Mouse (Mus musculus) lung, adult 18-20 months (tissue): ENCODE results near the gene Lhfpl2.
A peak's percentile ranks its signal among the peaks of the same experiment; 100 is the strongest.

Experiments
- DNase-seq, 2 experiments: peaks; one replicate each; pipeline ENCODE4 v3.0.0; 2022; ENCODE audit warnings: mixed read lengths in 2 of 2

The Lhfpl2 gene

DNA sequence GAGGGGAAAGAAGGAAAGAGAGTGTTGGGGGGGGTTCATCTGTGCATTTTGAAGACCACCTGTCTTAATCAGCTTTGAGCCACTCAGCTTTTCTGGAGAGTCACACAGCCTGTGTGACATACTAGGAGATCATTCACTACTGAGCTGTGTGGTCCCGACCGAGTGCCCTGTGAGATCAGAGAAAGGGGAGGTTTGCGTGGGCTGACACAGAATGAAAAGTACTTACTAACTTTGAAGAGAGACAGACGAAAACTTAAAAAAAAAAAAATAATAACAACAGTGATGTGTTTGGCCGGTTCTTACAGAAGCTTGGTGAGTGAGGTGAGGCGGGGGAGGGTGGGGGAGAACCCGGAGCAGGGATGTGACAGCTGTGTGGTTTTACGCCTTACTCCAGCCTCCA lies 86.9 kb downstream of the Lhfpl2 start:
- DNase-seq, result no peak

GRCm38 (mm10) chr13:94147257-94147656 lies 89.7 kb downstream of the Lhfpl2 start:
- peak in 1 of 2 experiments; percentile 20 for DNase-seq

- DNase-seq, result no peak
Measured at GRCm38 (mm10) chr13:94149006-94149405, 91.4 kb downstream of the Lhfpl2 start.

DNA sequence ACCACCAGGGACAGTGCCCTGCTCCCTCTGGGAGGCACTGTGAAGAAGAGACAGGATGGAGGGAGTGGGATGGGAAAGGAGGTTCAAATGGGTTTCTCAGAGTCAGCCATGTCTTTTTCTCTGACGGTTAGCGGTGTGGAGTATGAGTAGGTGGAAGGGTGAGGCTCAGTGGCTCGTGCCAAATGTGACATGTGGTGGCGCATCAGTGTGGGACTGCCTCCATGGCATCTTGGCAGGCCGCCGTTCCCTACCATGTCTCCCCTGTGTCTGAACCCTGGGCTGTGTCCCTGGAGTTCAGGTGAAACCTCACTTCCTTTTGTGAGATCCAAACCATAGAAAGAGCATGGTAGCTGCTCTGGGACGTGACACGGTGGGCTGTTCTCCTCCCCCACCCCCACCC lies 92.2 kb downstream of the Lhfpl2 start:
- DNase-seq, result no peak

DNA sequence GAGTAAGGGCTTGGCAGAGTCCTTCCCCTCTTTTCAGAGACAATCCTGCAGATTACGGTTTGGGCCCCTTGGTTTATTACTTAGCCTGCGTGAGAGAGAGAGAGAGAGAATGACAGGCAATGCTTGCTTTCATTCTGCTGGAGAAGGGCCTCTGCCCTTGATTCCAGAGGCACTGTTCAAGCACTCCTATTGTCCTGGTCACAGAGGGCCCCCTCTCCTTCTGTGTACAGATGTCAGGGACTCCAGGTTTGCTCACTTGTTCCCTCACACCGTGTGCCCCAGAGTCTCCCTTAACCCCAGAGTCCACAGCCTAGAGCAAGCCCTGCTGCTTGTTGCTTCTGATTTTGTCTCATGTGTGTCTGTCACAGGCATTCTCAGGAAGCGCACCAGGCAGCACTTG lies 93.7 kb downstream of the Lhfpl2 start:
- no peak for DNase-seq

DNA sequence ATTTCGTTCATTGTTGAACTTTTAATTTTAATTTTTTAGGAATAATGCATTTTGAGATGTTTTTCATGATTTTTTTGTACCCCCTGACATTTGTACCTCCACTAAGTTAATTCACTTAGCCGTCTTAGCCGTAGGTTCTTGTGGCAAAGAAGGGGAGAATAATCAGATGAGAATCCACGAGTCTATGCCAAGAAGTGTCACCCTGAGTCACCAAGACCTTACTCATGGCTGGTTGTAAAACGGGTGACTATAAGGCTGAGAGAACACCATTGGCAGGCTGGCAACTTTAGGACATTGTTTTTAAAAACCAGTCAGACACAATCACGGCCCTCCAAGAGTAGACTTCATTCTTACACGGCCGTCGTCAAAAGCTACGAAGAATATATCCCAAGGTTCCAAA lies 95.2 kb downstream of the Lhfpl2 start:
- no peak for DNase-seq

DNA sequence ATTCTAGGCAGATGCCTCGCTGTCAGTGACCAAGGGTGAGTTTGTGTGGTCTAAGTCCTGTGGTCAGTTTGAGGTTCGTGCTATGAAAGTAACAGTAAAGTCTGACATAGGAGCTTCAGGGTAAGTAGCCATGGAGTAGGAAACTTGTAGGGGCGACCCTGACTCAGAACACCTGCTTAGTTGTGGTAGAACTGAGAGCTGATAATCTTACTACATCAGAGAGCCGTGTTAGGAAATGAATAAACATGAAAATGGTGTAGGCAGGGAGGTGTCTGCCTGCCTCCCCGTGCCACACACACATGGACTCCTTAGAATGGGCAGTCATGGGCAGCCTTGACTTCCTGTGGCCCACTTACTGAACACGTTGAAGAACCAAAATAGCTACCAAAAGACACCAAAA lies 96.1 kb downstream of the Lhfpl2 start:
- no peak for DNase-seq

- peak in 1 of 2 experiments; percentile 27 for DNase-seq
Measured at GRCm38 (mm10) chr13:94154512-94155296, 97.1 kb downstream of the Lhfpl2 start.

DNA sequence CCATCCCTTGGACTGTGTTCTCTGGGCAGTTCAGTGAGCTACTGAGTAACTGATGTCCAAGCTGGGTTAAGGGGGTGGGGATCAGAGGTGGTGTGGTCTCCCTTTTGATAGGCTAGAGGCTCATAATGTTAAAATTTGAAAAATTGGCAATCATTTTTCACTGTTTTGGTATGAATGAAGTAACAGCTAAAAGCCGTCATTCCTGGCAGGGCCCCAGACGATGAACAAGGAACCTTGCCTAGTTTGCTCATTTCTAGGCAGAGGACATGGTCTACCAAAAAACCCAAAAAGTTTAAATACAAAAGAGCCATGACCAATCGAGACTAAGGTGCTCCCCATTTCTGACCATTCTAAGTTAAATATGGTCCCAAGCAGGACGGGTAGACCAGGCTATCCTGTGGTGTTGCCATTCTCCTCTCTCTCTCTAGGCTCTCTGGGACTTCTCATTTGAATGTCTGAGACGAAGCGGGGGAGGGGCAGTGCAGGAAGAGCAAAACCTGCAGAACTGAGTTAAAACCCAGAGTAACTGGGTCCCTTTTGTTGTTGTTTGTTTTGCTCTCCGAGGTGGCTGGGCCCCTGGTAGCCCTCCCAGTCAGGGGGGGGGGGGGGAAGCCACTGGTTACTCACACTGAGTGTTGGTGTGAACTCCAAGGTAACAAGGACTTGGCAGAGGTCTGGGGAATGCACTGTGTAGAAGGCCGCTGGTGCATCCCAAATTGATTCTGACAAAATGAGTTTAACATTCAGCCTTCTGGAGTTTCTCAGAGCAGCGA lies 98.2 kb downstream of the Lhfpl2 start:
- DNase-seq, result no peak

DNA sequence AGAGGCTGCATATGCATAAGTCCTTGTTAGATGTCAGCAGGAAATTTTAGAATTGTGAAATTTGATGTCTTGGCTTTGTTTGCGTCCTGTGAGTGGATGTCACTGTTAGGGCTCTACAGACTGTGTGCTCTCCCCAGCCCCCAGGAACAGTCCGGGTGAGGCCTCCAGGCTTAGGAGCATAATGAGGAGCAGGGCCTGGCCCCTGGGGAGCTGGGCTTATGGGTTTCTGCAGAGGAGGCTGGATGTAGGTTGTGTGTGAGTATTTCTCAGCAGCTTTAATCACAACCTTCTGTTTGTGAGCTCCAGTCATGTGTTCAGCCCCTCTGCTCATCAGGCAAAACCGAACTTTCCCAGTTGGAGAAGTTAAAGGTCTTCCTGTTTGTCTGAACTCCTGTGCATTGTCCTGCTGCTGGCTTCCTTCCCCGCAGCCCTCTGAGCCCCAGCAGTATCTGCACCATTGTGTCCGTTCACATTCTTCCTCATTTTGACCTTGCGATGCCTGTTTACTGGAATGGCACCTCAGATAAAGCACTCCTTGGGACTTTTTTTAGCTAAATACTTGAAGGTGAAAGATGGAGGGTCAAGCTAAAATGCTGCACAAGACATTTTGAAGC lies 101.4 kb downstream of the Lhfpl2 start:
- no peak for DNase-seq

- no peak for DNase-seq
Measured at GRCm38 (mm10) chr13:94159478-94160220, 102.1 kb downstream of the Lhfpl2 start.

DNA sequence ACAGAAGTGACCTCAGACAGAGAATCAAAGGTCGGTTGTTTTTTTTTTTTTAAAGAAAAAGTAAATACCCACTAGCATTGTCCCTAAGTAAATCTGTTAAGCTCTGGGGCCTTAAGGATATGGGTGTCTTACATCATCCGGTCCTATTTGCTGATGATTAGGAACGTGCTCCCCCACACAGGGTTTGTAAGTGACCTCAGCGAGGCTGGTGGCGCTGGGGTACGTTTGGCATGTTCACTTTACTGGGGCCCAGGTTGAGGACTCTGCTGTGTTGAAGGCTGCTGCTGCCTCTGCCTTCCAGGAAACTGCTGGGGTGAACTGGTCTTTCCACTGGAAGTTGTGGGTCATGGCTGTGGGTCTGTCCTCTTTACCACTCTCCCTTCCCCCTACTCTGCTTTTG lies 106.9 kb downstream of the Lhfpl2 start:
- no peak for DNase-seq

DNA sequence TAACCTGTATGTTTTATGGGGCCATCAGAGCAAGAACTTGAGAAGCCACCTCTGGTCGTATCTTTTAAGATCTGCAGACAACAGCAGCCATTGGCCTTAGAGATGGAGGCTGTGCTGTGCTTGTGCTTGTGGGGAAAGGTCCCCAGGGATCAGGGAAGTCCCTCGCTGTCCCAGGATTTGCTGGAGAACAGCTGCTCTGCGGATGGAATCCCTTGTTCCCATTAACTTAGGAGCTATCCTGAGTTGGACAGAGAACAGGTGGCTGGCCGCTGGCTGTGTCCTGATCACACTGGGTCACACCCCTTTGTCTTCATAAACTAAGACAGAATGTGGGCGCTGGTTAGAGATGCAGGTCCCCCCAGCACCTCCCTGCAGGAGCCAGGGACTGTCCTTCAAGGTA lies 110.7 kb downstream of the Lhfpl2 start:
- DNase-seq, result no peak

DNA sequence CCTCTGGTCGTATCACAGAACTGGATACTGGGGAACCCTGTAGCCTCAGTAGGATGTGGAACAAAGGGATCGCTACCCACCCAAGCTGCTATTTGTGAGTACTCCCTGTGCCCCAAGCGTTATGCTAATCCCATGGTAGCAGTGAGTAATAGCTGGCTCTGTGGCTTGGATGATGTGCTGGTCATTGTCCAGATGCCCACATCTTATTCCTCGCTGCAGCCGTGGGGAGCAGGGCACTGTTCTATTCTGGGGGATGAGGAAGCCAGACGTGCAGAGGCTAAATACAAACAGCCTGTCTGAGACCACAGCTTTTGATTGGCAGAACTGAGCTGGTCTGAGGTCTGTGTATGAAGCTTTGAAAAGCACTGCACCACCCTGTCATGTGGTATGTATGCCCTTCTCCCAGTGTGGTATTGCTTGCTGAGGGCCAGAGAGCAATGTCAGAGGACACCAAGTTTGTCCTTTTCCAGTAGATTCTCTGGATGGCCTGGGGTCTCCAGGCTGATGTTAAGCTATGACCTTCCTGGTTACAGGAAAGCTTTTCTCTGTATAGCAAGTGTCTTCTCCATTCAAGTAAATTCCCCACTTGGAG lies 111.8 kb downstream of the Lhfpl2 start:
- no peak for DNase-seq

DNA sequence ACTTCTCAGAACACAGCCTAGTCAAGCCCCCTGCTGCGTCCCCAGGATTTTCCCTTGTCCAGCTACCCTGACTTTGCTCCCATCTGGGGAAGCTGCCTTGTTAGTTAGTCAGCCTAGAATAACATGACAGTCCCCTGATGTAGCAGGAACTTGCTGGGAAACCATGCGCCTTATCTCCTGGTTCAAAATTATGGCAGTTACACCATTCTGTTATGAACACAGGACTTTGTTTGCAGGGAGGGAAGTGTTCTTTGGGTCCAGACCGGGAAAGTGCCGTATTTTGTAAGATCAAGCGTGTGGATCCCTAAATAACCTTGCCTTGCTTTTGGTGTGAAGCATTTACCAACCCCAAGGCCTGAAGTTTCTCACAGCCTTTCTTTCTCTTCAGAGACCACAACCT lies 114.0 kb downstream of the Lhfpl2 start:
- DNase-seq, result no peak

GRCm38 (mm10) chr13:94172533-94173310 lies 115.1 kb downstream of the Lhfpl2 start:
- no peak for DNase-seq

DNA sequence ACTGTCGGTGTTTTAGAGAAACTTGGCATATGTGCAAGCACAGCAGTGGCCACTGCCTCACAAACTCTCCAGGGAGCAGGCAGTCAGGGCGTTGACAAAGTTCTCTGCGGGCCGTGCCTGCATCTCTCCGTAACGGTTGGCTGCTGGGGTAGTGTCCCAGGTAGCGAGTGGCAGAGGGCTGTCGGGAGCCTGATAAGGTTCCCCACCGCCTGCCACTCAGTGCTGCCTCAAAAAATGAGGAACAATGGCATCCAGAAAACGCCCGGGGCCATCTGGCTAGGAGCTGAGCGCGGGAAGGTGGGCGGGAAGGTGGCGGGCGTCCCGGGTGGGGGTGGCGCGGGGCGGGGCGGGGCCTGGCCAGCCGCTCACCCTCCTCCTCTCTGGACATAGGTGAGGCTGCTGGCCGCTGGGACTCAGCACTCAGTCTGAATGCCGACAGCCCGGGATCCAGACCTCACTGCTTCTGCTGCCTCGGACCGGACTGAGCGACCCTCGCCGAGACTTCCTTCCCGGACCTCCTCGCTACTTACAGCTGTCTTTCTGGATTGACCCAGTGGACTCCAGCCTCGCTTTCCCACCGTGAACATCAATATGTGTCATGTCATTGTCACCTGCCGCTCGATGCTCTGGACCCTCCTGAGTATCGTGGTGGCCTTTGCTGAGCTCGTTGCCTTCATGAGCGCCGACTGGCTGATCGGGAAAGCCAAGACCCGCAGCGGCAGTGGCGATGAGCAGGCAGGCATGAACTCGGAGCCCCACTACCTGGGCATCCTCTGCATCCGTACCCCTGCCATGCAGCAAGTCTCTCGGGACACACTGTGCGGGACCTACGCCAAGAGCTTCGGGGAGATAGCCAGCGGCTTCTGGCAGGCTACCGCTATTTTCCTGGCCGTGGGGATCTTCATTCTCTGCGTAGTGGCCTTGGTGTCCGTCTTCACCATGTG lies 116.3 kb downstream of the Lhfpl2 start:
- DNase-seq, result no peak

- peak in 1 of 2 experiments; percentile 34 for DNase-seq
Measured at GRCm38 (mm10) chr13:94174577-94175279, 117.1 kb downstream of the Lhfpl2 start.

- DNase-seq, result no peak
Measured at GRCm38 (mm10) chr13:94175379-94176050, 117.9 kb downstream of the Lhfpl2 start.
